Mouse (Mus musculus): ENCODE results near the gene Tcte2. TPM values are rescaled to one million over a fixed set of nuclear protein-coding genes. Genes with fewer than 3 reads are reported as not detected.

Tcte2 gene
- polyA plus RNA-seq, 1 experiment from 2014 or later, result 3.4 TPM

DNA sequence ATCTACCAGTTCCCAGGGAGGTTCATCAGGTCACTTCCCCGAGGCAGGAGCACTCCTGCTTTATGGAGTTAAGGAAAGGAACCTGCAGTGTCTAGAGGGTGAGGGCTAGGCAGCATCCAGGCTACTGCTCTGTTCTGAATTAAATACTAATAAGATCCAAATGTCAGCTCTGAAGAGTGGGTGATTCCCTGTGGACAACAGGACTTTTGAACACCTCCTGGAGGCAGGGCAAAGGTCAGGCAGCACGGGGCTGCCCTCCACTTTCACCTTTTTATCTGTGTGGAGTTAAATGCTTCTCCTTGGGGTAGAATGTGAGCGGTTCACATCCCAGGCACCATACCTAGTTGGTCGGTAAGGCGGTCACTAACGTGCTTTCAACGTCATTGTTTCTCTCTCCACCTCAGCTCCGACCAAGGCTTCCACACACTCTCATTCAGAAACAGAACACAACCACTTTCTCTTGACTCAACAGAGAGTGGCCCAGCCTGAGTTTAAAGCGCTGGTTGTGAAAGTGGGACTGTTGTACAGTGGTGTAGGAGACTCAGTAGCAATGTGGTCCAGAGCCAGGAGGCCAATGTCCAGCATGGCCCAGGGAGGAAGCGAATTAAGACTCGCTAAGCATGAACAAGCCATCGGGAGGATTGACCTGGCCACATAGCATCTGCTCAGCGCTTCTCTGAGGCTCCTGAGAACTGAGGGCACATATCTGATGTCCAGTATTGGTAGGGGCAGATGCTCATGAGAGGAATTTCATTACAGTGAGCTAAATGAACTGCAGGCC lies 98.0 kb downstream of the Tcte2 start:
- Histone ChIP-seq H3K9ac (no peak overlapping the region), H3K36me3 (no peaks in the 10 kb centered on the region), H3K4me3 (no peak overlapping the region), H3K4me1 (peaks cover 9% of the 10 kb centered on the region), H3K4me2 (no peak overlapping the region), H3K27ac (no peak overlapping the region), H3K27me3 (no peaks in the 10 kb centered on the region), H3K9me3 (no peaks in the 10 kb centered on the region)
- ATAC-seq (ENCODE audit: insufficient number of reproducible peaks, low FRiP score, low TSS enrichment, low read depth), result no peak
- 59% methylated on average over 13 of the region's 13 CpGs for WGBS

Other genes starting within 250 kb of the Tcte2 start
- 71.2 and 79.9 TPM in 2 replicates for gene Afdn, start 1.3 kb downstream of the Tcte2 start, polyA plus RNA-seq (2015; fragmentation: Nextera tagmentation; extraction: Ambion mirVana)
- not detected in 2 replicates for gene Gm7168, start 186.5 kb upstream of the Tcte2 start, polyA plus RNA-seq (2015; fragmentation: Nextera tagmentation; extraction: Ambion mirVana)
- not detected in 2 replicates for gene Gm7356, start 241.9 kb upstream of the Tcte2 start, polyA plus RNA-seq (2015; fragmentation: Nextera tagmentation; extraction: Ambion mirVana)